Comparison of ENCODE assay signal across 26 mouse cellular contexts in genomic region chr15:72339629-72340028, GRCm38 (mm10).
"Had no signal": no experiment of that assay in that cellular context is flagged by ENCODE, and none has a peak within 500 bp of the region (broad histone marks: within the 10 kb centered on the region; RNA-seq: fewer than 3 reads in every experiment).

No protein-coding gene starts in this region.

- H3K4me2 ChIP-seq: heart, embryonic 12.5 days; hindbrain, embryonic 12.5 days; hindbrain, embryonic 14.5 days; intestine, embryonic 15.5 days; limb, embryonic 12.5 days; liver, embryonic 11.5 days; liver, embryonic 13.5 days; liver, embryonic 15.5 days had no signal

- H3K27ac ChIP-seq: gastrocnemius, adult 2 months; heart, embryonic 10.5 days; hindbrain, embryonic 10.5 days; hindbrain, embryonic 12.5 days; hindbrain, embryonic 14.5 days; intestine, embryonic 15.5 days; layer of hippocampus, adult 2 months; left cerebral cortex, adult 2 months; limb, embryonic 10.5 days; limb, embryonic 12.5 days; liver, embryonic 13.5 days; liver, embryonic 15.5 days had no signal

- H3K9me3 ChIP-seq: heart, embryonic 10.5 days; heart, embryonic 12.5 days; hindbrain, embryonic 10.5 days; hindbrain, embryonic 12.5 days; intestine, embryonic 15.5 days; limb, embryonic 10.5 days; limb, embryonic 12.5 days; liver, embryonic 13.5 days; liver, embryonic 15.5 days had no signal

- H3K4me1 ChIP-seq: heart, embryonic 10.5 days; heart, embryonic 12.5 days; hindbrain, embryonic 12.5 days; intestine, embryonic 15.5 days; limb, embryonic 10.5 days; limb, embryonic 12.5 days; liver, embryonic 13.5 days; liver, embryonic 15.5 days had no signal

- H3K4me3 ChIP-seq: gastrocnemius, adult 2 months; heart, embryonic 10.5 days; heart, embryonic 12.5 days; hindbrain, embryonic 10.5 days; hindbrain, embryonic 12.5 days; intestine, embryonic 15.5 days; layer of hippocampus, adult 2 months; left cerebral cortex, adult 2 months; limb, embryonic 10.5 days; limb, embryonic 12.5 days; liver, embryonic 13.5 days; liver, embryonic 15.5 days had no signal

- H3K36me3 ChIP-seq: heart, embryonic 10.5 days; heart, embryonic 12.5 days; hindbrain, embryonic 10.5 days; hindbrain, embryonic 12.5 days; intestine, embryonic 15.5 days; limb, embryonic 10.5 days; limb, embryonic 12.5 days; liver, embryonic 13.5 days; liver, embryonic 15.5 days had no signal

- H3K9ac ChIP-seq: heart, embryonic 12.5 days; hindbrain, embryonic 12.5 days; hindbrain, embryonic 14.5 days; intestine, embryonic 15.5 days; limb, embryonic 12.5 days; liver, embryonic 13.5 days; liver, embryonic 15.5 days had no signal

- ATAC-seq: hindbrain, embryonic 16.5 days; inflammation-experienced regulatory T-cells, adult 6 months; intestine, embryonic 15.5 days; intestine, postnatal 0 days had no signal

- H3K27me3 ChIP-seq: heart, embryonic 12.5 days; hindbrain, embryonic 12.5 days; intestine, embryonic 15.5 days; limb, embryonic 12.5 days; liver, embryonic 13.5 days; liver, embryonic 15.5 days had no signal

- DNase-seq: gastrocnemius, adult 2 months; gastrocnemius, postnatal 10 days; gastrocnemius, postnatal 25 days; heart, adult 18-20 months; heart, postnatal 10 days; heart, postnatal 4 days; kidney, adult 2 months; kidney, adult 9 months; kidney, postnatal 14 days; liver; liver, embryonic 13.5 days had no signal
